Mouse (Mus musculus) testis, adult 2 months (tissue): Measurements from ENCODE around the gene Capn7.

Experiments used
- CTCF ChIP-seq: fragments of 200-500 bp; IDR thresholded peaks from 2 replicates; pipeline ENCODE4 v1.5.1; 2012; ENCODE audit warnings: low read depth, mild to moderate bottlenecking, inconsistent platforms, low read length, moderate library complexity; ENCODE audit not compliant: control insufficient read depth, insufficient read depth, insufficient replicate concordance
- POLR2A ChIP-seq: fragments of 200-500 bp; IDR thresholded peaks from 2 replicates; pipeline ENCODE4 v1.6.1; 2012; ENCODE audit warnings: low read depth, mild to moderate bottlenecking, inconsistent platforms, low read length, moderate library complexity; ENCODE audit not compliant: control insufficient read depth

GRCm38 (mm10) chr14:31400246-31400645, 63.8 kb downstream of the Capn7 start:
- TF ChIP-seq CTCF (no peak), POLR2A (no peak)
